Mouse (Mus musculus) granulocyte monocyte progenitor cell, adult 5-6 weeks (primary cell): ENCODE results near the gene Pde1a. TPM values are rescaled to one million over a fixed set of nuclear protein-coding genes. Genes with fewer than 3 reads are reported as not detected.

Experiments
- ATAC-seq: replicated peaks from 2 replicates; pipeline ENCODE4 v1.8.0; 2016; ENCODE audit warnings: mild to moderate bottlenecking, moderate TSS enrichment, inconsistent platforms; ENCODE audit not compliant: poor library complexity, severe bottlenecking
- total RNA-seq, 2 experiments: library from RNA; stranded (forward) in 1 of 2; stranded (reverse) in 1 of 2; fragments of 200-712, 200-1000 nt in 1 of 2; fragments of >200 nt in 1 of 2; fragmentation: Nextera tagmentation in 1 of 2; gene quantifications; 2 replicates each; pipeline ENCODE4 v1.2.3; 2014 to 2017

The Pde1a gene
- total RNA-seq, 2 experiments from 2014 or later = not detected

GRCm38 (mm10) chr2:80054042-80054441 is 75.2 kb downstream of the Pde1a start:
- ATAC-seq = no peak

- ATAC-seq = no peak
Observed at GRCm38 (mm10) chr2:80046751-80047513, 82.3 kb downstream of the Pde1a start.

GRCm38 (mm10) chr2:80038642-80039445 is 90.4 kb downstream of the Pde1a start:
- peak; percentile 55 for ATAC-seq

- peak; percentile 71 for ATAC-seq
Observed at GRCm38 (mm10) chr2:80037971-80038370, 91.3 kb downstream of the Pde1a start.

GRCm38 (mm10) chr2:80029051-80029450 is 100.2 kb downstream of the Pde1a start:
- ATAC-seq = no peak

- peak; percentile 66 for ATAC-seq
Observed at GRCm38 (mm10) chr2:80026053-80026452, 103.2 kb downstream of the Pde1a start.

- ATAC-seq = peak; percentile 78
Observed at GRCm38 (mm10) chr2:80025597-80025996, 103.7 kb downstream of the Pde1a start.

- ATAC-seq = peak; percentile 83
Observed at GRCm38 (mm10) chr2:80025038-80025437, 104.2 kb downstream of the Pde1a start.

GRCm38 (mm10) chr2:80014161-80014560 is 115.1 kb downstream of the Pde1a start:
- no peak for ATAC-seq

GRCm38 (mm10) chr2:80013060-80013459 is 116.2 kb downstream of the Pde1a start:
- no peak for ATAC-seq

- no peak for ATAC-seq
Observed at GRCm38 (mm10) chr2:79999168-79999567, 130.1 kb downstream of the Pde1a start.

GRCm38 (mm10) chr2:79998460-79998859 is 130.8 kb downstream of the Pde1a start:
- ATAC-seq = no peak

GRCm38 (mm10) chr2:79991642-79992041 is 137.6 kb downstream of the Pde1a start:
- no peak for ATAC-seq

- no peak for ATAC-seq
Observed at GRCm38 (mm10) chr2:79983778-79984177, 145.5 kb downstream of the Pde1a start.

- no peak for ATAC-seq
Observed at GRCm38 (mm10) chr2:79983222-79983632, 146.0 kb downstream of the Pde1a start.

- ATAC-seq = no peak
Observed at GRCm38 (mm10) chr2:79981781-79982180, 147.5 kb downstream of the Pde1a start.

GRCm38 (mm10) chr2:79978992-79979391 is 150.3 kb downstream of the Pde1a start:
- ATAC-seq = peak; percentile 46

GRCm38 (mm10) chr2:79977259-79977658 is 152.0 kb downstream of the Pde1a start:
- ATAC-seq = no peak

GRCm38 (mm10) chr2:79975947-79976346 is 153.3 kb downstream of the Pde1a start:
- no peak for ATAC-seq

GRCm38 (mm10) chr2:79972271-79972670 is 157.0 kb downstream of the Pde1a start:
- ATAC-seq = no peak

- ATAC-seq = no peak
Observed at GRCm38 (mm10) chr2:79969594-79969993, 159.7 kb downstream of the Pde1a start.
